ENCODE assay signal across 8 mouse cellular contexts in the genomic region with DNA sequence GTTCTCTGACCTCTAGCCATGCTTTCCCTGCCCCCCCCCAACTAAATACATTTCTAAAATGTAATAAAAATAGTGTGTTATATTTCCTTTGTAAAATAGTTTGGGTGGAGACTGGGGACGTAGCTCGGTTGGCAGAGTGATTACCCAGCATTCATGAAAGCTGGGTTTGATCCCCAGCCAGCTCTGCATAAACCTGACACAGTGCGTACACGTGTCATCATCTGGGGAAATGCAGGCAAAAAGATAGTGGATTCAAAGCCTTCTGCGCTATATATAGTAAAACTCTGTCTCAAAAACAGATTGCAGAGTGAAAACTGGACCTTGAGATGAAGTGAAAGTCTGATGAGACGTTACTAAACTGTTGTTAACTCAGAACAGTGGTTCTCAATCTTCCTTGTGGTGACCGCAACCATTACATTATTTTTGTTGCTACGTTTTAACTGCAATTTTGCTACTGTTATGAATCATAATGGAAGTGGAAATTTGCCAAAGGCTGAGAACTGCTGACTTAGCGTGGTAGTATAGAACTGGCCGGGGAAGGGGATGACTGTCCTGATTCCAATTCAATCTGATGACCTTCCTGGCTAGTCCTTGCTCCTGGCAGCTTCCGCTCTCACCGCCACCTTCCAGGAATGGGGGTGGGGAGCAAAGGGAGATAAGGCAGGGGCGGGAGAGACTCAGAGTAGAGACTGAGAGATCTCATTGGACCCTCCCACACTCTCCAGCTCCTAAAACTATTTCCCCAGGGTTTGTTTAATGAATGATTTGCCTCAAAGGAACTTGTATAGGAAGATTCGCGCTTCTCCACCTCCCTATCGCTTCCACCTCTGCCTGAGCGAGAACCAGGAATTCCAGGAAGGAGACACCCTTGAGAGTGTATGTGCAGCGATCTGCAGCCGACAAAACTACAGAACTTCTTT.
DNase-seq lines count a peak whose midpoint lies in the region; ATAC-seq lines count a peak whose summit lies in the region.

No protein-coding gene starts in this region.

- H3K27ac ChIP-seq in forebrain, embryonic 15.5 days (replicated peaks): no peak overlapping the region
- no peak overlapping the region for H3K27ac ChIP-seq in intestine, embryonic 14.5 days (ENCODE audit: low read depth)

- 0 out of 2 replicates have a peak, but pooled peaks cover 7% of the 10 kb centered on the region for H3K4me1 ChIP-seq in forebrain, embryonic 15.5 days
- no peaks in the 10 kb centered on the region for H3K4me1 ChIP-seq in intestine, embryonic 14.5 days (replicated peaks; ENCODE audit: control insufficient read depth, insufficient read depth, low read length)

- H3K4me2 ChIP-seq in forebrain, embryonic 15.5 days (replicated peaks): peak overlapping the region; percentile 44
- peak overlapping the region; percentile 71 for H3K4me2 ChIP-seq in intestine, embryonic 14.5 days (ENCODE audit: low read length)

- H3K9me3 ChIP-seq in forebrain, embryonic 15.5 days: no peaks in the 10 kb centered on the region
- H3K9me3 ChIP-seq in intestine, embryonic 14.5 days (ENCODE audit: control insufficient read depth, low read length): no peaks in the 10 kb centered on the region

- H3K36me3 ChIP-seq in forebrain, embryonic 15.5 days: no peaks in the 10 kb centered on the region
- H3K36me3 ChIP-seq in intestine, embryonic 14.5 days (ENCODE audit: control insufficient read depth, insufficient read depth, low read length): no peaks in the 10 kb centered on the region

- 65% methylated on average over 19 of the region's 19 CpGs for WGBS in forebrain, embryonic 15.5 days
- WGBS in intestine, embryonic 14.5 days: 36% methylated on average over 19 of the region's 19 CpGs

- H3K9ac ChIP-seq in forebrain, embryonic 15.5 days (replicated peaks): peak overlapping the region; percentile 11
- peak overlapping the region; percentile 53 for H3K9ac ChIP-seq in intestine, embryonic 14.5 days (ENCODE audit: low read length)

- no peaks in the 10 kb centered on the region for H3K27me3 ChIP-seq in forebrain, embryonic 15.5 days
- no peaks in the 10 kb centered on the region for H3K27me3 ChIP-seq in intestine, embryonic 14.5 days (replicated peaks; ENCODE audit: control insufficient read depth, insufficient read depth, low read length)

- peak overlapping the region; percentile 31 for H3K4me3 ChIP-seq in forebrain, embryonic 15.5 days
- H3K4me3 ChIP-seq in intestine, embryonic 14.5 days (ENCODE audit: low read depth, low read length): peak overlapping the region; percentile 35

- DNase-seq in ovary, postnatal 36 days (ENCODE audit: low spot score): peak; percentile 23
- DNase-seq in ovary, postnatal 14 days (ENCODE audit: low spot score): no peak
- no peak for DNase-seq in intestine, embryonic 14.5 days (ENCODE audit: low spot score)
- peak; percentile 34 for DNase-seq in lung, postnatal 10 days
- DNase-seq in spleen, postnatal 10 days (ENCODE audit: low spot score in 2 of 2): no peak
- DNase-seq in right cerebral cortex, postnatal 25 days: no peak
- no peak for DNase-seq in spleen, adult 18-20 months

- peak; percentile 49; the same call in 1 of the 2 replicates for ATAC-seq in forebrain, embryonic 15.5 days (replicated peaks)
- ATAC-seq in intestine, embryonic 14.5 days (replicated peaks; ENCODE audit: low FRiP score, low TSS enrichment, low read depth): peak; percentile 67

Comparison
In these comparisons a context has a peak if more than half of its experiments do, and no peak if none do; other contexts are left out.
1. DNase-seq: peak in ovary, postnatal 36 days (single experiment) and lung, postnatal 10 days (single experiment); none in ovary, postnatal 14 days (single experiment), intestine, embryonic 14.5 days (single experiment), spleen, postnatal 10 days (0 of 2), right cerebral cortex, postnatal 25 days (single experiment) and spleen, adult 18-20 months (0 of 2).